Mouse (Mus musculus): ENCODE measurements around the gene Zranb2. TPM values are rescaled to one million over a fixed set of nuclear protein-coding genes. Genes with fewer than 3 reads are reported as not detected.

The Zranb2 gene
- polyA plus RNA-seq, 1 experiment from 2014 or later = 119 TPM

GRCm38 (mm10) chr3:157575441-157576342 lies 41.7 kb downstream of the Zranb2 start:
- Histone ChIP-seq H3K4me1 (replicated peaks; ENCODE audit: control insufficient read depth, insufficient read depth, low read length) (peaks cover 42% of the 10 kb centered on the region), H3K36me3 (ENCODE audit: control insufficient read depth, insufficient read depth, low read length) (no peaks in the 10 kb centered on the region)
- 47% methylated on average over 9 of the region's 9 CpGs for WGBS

DNA sequence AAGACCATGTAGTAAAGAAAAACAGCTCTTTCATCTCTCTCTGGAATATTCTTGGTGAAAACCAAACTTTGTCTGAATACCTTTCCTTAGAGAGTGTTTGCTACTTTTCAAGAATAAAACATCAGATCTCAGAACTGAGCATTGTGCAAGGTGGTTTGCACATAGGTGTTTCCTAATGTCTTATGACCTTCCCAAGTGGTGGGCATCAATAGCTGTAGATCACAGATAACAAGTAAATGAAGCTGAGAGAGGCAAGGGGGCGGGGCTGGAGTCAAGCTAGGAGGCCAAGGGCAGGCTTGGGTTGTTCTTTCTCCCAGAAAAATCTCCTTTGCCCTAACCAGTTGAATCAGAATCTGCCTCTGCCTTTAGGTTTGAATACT lies 42.4 kb downstream of the Zranb2 start:
- no peak overlapping the region for H3K4me3 ChIP-seq (ENCODE audit: low read depth, low read length)
- ATAC-seq (replicated peaks; ENCODE audit: low FRiP score) (0 out of 2 replicates have a peak, but pooled peaks have one; percentile 32), DNase-seq (ENCODE audit: low spot score) (no peak)
- no peaks in the 10 kb centered on the region for H3K27me3 ChIP-seq (replicated peaks; ENCODE audit: control insufficient read depth, insufficient read depth, low read length)
- no peak overlapping the region for H3K4me2 ChIP-seq
- H3K9me3 ChIP-seq (ENCODE audit: control insufficient read depth, low read length) = no peaks in the 10 kb centered on the region
- H3K9ac ChIP-seq (ENCODE audit: low read depth, low read length) = no peak overlapping the region
- no peak overlapping the region for H3K27ac ChIP-seq (ENCODE audit: low read depth, low read length)
- WGBS = 56% methylated on average over 1 of the region's 1 CpGs
- peaks cover 42% of the 10 kb centered on the region for H3K4me1 ChIP-seq (replicated peaks; ENCODE audit: control insufficient read depth, insufficient read depth, low read length)
- no peaks in the 10 kb centered on the region for H3K36me3 ChIP-seq (ENCODE audit: control insufficient read depth, insufficient read depth, low read length)

More at GRCm38 (mm10) chr3:157575441-157576342, 41.7 kb downstream of the Zranb2 start:
- H3K9ac ChIP-seq (ENCODE audit: low read depth, low read length) = no peak overlapping the region
- peak overlapping the region; percentile 72 for H3K27ac ChIP-seq (ENCODE audit: low read depth, low read length)
- DNase-seq (ENCODE audit: low spot score) = no peak
- ATAC-seq (replicated peaks; ENCODE audit: low FRiP score) = peak; percentile 65
- H3K4me2 ChIP-seq = peak overlapping the region; percentile 32
- H3K4me3 ChIP-seq (ENCODE audit: low read depth, low read length) = no peak overlapping the region
- no peaks in the 10 kb centered on the region for H3K27me3 ChIP-seq (replicated peaks; ENCODE audit: control insufficient read depth, insufficient read depth, low read length)
- H3K9me3 ChIP-seq (ENCODE audit: control insufficient read depth, low read length) = no peaks in the 10 kb centered on the region

GRCm38 (mm10) chr3:157576862-157577261 lies 42.9 kb downstream of the Zranb2 start:
- Histone ChIP-seq H3K9ac (ENCODE audit: low read depth, low read length) (no peak overlapping the region), H3K27ac (ENCODE audit: low read depth, low read length) (no peak overlapping the region), H3K36me3 (ENCODE audit: control insufficient read depth, insufficient read depth, low read length) (no peaks in the 10 kb centered on the region), H3K4me1 (replicated peaks; ENCODE audit: control insufficient read depth, insufficient read depth, low read length) (peaks cover 42% of the 10 kb centered on the region), H3K4me3 (ENCODE audit: low read depth, low read length) (no peak overlapping the region), H3K27me3 (replicated peaks; ENCODE audit: control insufficient read depth, insufficient read depth, low read length) (no peaks in the 10 kb centered on the region), H3K4me2 (no peak overlapping the region), H3K9me3 (ENCODE audit: control insufficient read depth, low read length) (no peaks in the 10 kb centered on the region)
- WGBS = 37% methylated on average over 1 of the region's 1 CpGs
- no peak for ATAC-seq (replicated peaks; ENCODE audit: low FRiP score)
- no peak for DNase-seq (ENCODE audit: low spot score)

DNA sequence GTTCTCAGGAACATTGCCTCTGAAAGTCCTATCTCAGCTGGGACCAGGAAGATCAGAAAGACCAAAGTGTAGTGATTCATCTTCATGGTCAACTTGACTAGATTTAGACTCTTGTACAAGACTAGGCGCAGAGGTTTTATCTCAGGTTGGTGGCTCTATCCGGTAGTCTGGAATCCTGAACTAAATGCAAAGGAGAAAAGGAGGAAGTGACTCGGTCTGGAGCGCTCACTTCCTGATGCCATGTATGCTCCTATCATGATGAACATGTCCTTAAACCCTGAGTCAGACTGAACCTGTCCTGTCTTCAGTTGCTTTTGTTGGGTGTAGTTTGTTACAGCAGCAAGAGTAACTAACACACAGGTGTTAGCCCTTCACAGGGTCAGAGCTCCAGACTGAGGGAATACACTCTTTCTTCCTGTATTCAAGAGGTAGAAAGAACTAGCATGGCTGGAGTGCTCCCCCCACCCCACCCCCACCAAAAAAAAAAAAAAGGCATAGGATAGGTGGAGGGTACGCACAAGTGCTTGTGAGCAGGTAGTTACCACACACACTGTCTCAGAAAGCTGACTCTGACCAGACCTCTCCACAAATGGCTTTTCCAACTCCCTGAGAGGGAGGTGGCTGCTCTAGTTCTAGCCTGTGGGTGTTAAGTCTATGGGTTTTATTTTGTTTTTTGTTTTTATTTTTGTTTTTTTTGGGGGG lies 44.7 kb downstream of the Zranb2 start:
- DNase-seq (ENCODE audit: low spot score) = no peak

GRCm38 (mm10) chr3:157579376-157579775 lies 45.4 kb downstream of the Zranb2 start:
- no peak overlapping the region for H3K4me3 ChIP-seq (ENCODE audit: low read depth, low read length)
- H3K9ac ChIP-seq (ENCODE audit: low read depth, low read length) = no peak overlapping the region
- 64% methylated on average over 2 of the region's 2 CpGs for WGBS
- peaks cover 42% of the 10 kb centered on the region for H3K4me1 ChIP-seq (replicated peaks; ENCODE audit: control insufficient read depth, insufficient read depth, low read length)
- no peaks in the 10 kb centered on the region for H3K27me3 ChIP-seq (replicated peaks; ENCODE audit: control insufficient read depth, insufficient read depth, low read length)
- DNase-seq (ENCODE audit: low spot score) = no peak
- H3K9me3 ChIP-seq (ENCODE audit: control insufficient read depth, low read length) = no peaks in the 10 kb centered on the region
- H3K36me3 ChIP-seq (ENCODE audit: control insufficient read depth, insufficient read depth, low read length) = no peaks in the 10 kb centered on the region
- no peak overlapping the region for H3K27ac ChIP-seq (ENCODE audit: low read depth, low read length)
- H3K4me2 ChIP-seq = no peak overlapping the region
- no peak for ATAC-seq (replicated peaks; ENCODE audit: low FRiP score)

More for the DNA sequence above, 44.7 kb downstream of the Zranb2 start:
- Histone ChIP-seq H3K9me3 (ENCODE audit: control insufficient read depth, low read length) (no peaks in the 10 kb centered on the region), H3K27ac (ENCODE audit: low read depth, low read length) (no peak overlapping the region), H3K4me1 (replicated peaks; ENCODE audit: control insufficient read depth, insufficient read depth, low read length) (peaks cover 42% of the 10 kb centered on the region), H3K36me3 (ENCODE audit: control insufficient read depth, insufficient read depth, low read length) (no peaks in the 10 kb centered on the region), H3K4me2 (no peak overlapping the region), H3K4me3 (ENCODE audit: low read depth, low read length) (no peak overlapping the region), H3K27me3 (replicated peaks; ENCODE audit: control insufficient read depth, insufficient read depth, low read length) (no peaks in the 10 kb centered on the region), H3K9ac (ENCODE audit: low read depth, low read length) (no peak overlapping the region)
- no peak for ATAC-seq (replicated peaks; ENCODE audit: low FRiP score)
- 54% methylated on average over 5 of the region's 5 CpGs for WGBS

- no peaks in the 10 kb centered on the region for H3K27me3 ChIP-seq (replicated peaks; ENCODE audit: control insufficient read depth, insufficient read depth, low read length)
- no peaks in the 10 kb centered on the region for H3K9me3 ChIP-seq (ENCODE audit: control insufficient read depth, low read length)
- H3K9ac ChIP-seq (ENCODE audit: low read depth, low read length) = no peak overlapping the region
- no peaks in the 10 kb centered on the region for H3K36me3 ChIP-seq (ENCODE audit: control insufficient read depth, insufficient read depth, low read length)
- no peak overlapping the region for H3K4me3 ChIP-seq (ENCODE audit: low read depth, low read length)
- DNase-seq (ENCODE audit: low spot score) (no peak), ATAC-seq (replicated peaks; ENCODE audit: low FRiP score) (peak; percentile 82)
- H3K27ac ChIP-seq (ENCODE audit: low read depth, low read length) = no peak overlapping the region
- WGBS = 32% methylated on average over 4 of the region's 4 CpGs
- peaks cover 41% of the 10 kb centered on the region for H3K4me1 ChIP-seq (replicated peaks; ENCODE audit: control insufficient read depth, insufficient read depth, low read length)
- H3K4me2 ChIP-seq = 0 out of 2 replicates have a peak overlapping the region, but pooled peaks have one; percentile 33
Observed at GRCm38 (mm10) chr3:157580299-157580698, 46.3 kb downstream of the Zranb2 start.

DNA sequence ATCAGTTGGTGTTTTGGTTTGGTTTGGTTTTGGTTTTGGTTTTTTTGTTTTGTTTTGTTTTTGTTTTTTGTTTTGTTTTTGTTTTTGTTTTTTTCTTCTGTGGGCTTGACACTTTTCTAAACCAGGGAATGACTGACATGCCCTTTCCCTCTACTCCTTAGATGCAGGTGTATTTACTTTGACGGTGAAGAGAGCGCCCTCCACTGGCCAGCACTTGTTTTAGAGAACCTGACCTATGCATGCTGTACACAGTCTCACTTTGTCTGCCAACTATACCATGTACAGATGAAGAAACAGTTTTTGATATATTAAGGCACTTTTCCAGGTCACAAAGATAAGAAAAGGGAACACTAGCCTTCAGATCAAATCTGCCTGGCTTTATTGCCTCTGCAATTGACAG lies 47.8 kb downstream of the Zranb2 start:
- ATAC-seq (replicated peaks; ENCODE audit: low FRiP score) (no peak), DNase-seq (ENCODE audit: low spot score) (no peak)
- Histone ChIP-seq H3K27me3 (replicated peaks; ENCODE audit: control insufficient read depth, insufficient read depth, low read length) (no peaks in the 10 kb centered on the region), H3K4me2 (no peak overlapping the region), H3K9ac (ENCODE audit: low read depth, low read length) (no peak overlapping the region), H3K9me3 (ENCODE audit: control insufficient read depth, low read length) (no peaks in the 10 kb centered on the region), H3K4me3 (ENCODE audit: low read depth, low read length) (no peak overlapping the region), H3K4me1 (replicated peaks; ENCODE audit: control insufficient read depth, insufficient read depth, low read length) (peaks cover 32% of the 10 kb centered on the region), H3K27ac (ENCODE audit: low read depth, low read length) (no peak overlapping the region), H3K36me3 (ENCODE audit: control insufficient read depth, insufficient read depth, low read length) (no peaks in the 10 kb centered on the region)
- 25% methylated on average over 2 of the region's 2 CpGs for WGBS

DNA sequence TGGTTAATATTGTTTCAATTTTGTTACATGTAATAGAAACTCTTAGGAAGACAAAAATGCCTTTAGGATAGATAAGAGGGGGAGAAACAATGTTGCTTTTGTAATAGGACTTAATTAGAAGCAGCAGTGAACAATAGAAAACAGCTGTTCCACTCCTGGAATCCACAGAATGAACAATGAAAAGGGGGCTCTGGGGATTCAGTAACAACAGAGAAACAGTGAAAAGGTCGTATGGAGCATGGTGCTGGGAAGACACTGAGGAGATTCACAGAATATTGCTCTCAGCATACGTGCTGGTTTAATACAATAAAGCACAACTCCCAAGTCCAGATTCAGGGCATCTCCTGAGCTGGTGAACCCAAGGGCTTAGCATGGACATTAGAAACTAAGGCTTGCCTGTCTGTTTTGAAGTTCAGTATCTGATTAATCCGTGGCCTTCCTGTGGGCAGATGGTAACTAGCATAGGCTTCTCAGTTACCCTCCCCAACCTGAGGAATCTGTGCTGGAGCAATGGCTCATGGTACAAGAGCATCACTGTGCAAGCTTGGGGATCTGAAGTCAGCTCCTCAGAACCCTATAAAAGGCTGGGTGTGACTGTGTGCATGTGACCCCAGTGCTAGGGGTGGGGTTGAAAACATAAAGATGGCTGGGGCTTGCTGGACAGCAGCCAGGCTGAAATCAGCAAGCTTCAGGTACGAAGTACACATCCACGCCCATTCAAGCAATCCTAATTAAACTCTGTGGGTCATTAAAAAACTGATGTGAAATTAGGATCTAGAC lies 48.9 kb downstream of the Zranb2 start:
- DNase-seq (ENCODE audit: low spot score) (no peak), ATAC-seq (replicated peaks; ENCODE audit: low FRiP score) (no peak)
- H3K9me3 ChIP-seq (ENCODE audit: control insufficient read depth, low read length) = no peaks in the 10 kb centered on the region
- peaks cover 22% of the 10 kb centered on the region for H3K4me1 ChIP-seq (replicated peaks; ENCODE audit: control insufficient read depth, insufficient read depth, low read length)
- H3K36me3 ChIP-seq (ENCODE audit: control insufficient read depth, insufficient read depth, low read length) = no peaks in the 10 kb centered on the region
- 71% methylated on average over 5 of the region's 5 CpGs for WGBS
- no peak overlapping the region for H3K9ac ChIP-seq (ENCODE audit: low read depth, low read length)
- H3K27me3 ChIP-seq (replicated peaks; ENCODE audit: control insufficient read depth, insufficient read depth, low read length) = no peaks in the 10 kb centered on the region
- no peak overlapping the region for H3K27ac ChIP-seq (ENCODE audit: low read depth, low read length)
- no peak overlapping the region for H3K4me3 ChIP-seq (ENCODE audit: low read depth, low read length)
- no peak overlapping the region for H3K4me2 ChIP-seq

Data from liver, embryonic 11.5 days (tissue).